8 mouse cellular contexts compared by ENCODE assay signal in the genomic region with DNA sequence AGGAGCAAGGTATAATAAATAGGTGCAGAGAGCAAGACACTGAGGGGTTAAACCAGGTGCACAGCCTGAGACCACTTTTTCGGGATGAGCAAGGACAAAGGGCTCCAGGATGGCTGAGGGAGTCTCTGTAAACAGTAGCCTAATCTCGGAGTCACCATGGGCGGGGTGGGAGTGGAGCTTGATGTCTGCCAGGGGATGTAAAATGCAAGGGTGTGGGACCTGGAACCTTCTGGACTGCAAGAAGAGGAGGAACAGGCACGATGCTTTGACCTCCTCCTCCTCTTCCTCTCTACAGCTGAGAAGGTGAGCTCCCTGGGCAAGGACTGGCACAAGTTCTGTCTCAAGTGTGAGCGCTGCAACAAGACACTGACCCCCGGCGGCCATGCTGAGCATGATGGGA. TPM values are rescaled to one million over a fixed set of nuclear protein-coding genes. Genes with fewer than 3 reads are reported as not detected.
A peak's percentile ranks its signal among the peaks of the same experiment; 100 is the strongest.
DNase-seq lines count a peak whose midpoint lies in the region; ATAC-seq and TF ChIP-seq lines count a peak whose summit lies in the region.

No protein-coding gene starts in this region.

- H3K27ac ChIP-seq in forebrain, embryonic 10.5 days: peak overlapping the region; percentile 92
- H3K27ac ChIP-seq in hindbrain, embryonic 14.5 days: no peak overlapping the region
- peak overlapping the region; percentile 98 for H3K27ac ChIP-seq in lung, embryonic 16.5 days (ENCODE audit: low read length)
- H3K27ac ChIP-seq in cerebellum, adult 2 months (ENCODE audit: insufficient read depth, low read length): no peak overlapping the region

- no peak for TF ChIP-seq CTCF in cerebellum, adult 2 months (IDR thresholded peaks at IDR 0.05; ENCODE audit: borderline replicate concordance, insufficient read depth, low read depth, low read length)

- peak overlapping the region; percentile 70; the same call in 1 of the 2 replicates for H3K4me3 ChIP-seq in forebrain, embryonic 10.5 days
- peak overlapping the region; percentile 66 for H3K4me3 ChIP-seq in hindbrain, embryonic 14.5 days (replicated peaks; ENCODE audit: low read length)
- peak overlapping the region; percentile 79 for H3K4me3 ChIP-seq in lung, embryonic 16.5 days (ENCODE audit: low read length)
- no peak overlapping the region for H3K4me3 ChIP-seq in cerebellum, adult 2 months (replicated peaks; ENCODE audit: insufficient read depth, low read depth, low read length)

- no peak for ATAC-seq in hindbrain, embryonic 14.5 days (ENCODE audit: low FRiP score)
- ATAC-seq in lung, embryonic 16.5 days (ENCODE audit: low read depth): no peak

- peak overlapping the region; percentile 65 for H3K4me2 ChIP-seq in hindbrain, embryonic 14.5 days (replicated peaks)
- H3K4me2 ChIP-seq in lung, embryonic 16.5 days (ENCODE audit: low read depth, low read length): peak overlapping the region; percentile 76

- WGBS in forebrain, embryonic 10.5 days: 67% methylated on average over 7 of the region's 7 CpGs
- 67% methylated on average over 7 of the region's 7 CpGs for WGBS in hindbrain, embryonic 14.5 days
- WGBS in lung, embryonic 16.5 days: 48% methylated on average over 7 of the region's 7 CpGs
- 55% methylated on average over 7 of the region's 7 CpGs for WGBS in cerebellum, adult 2 months

- H3K27me3 ChIP-seq in forebrain, embryonic 10.5 days (ENCODE audit: poor library complexity, severe bottlenecking): peaks cover 57% of the 10 kb centered on the region
- H3K27me3 ChIP-seq in hindbrain, embryonic 14.5 days (ENCODE audit: control insufficient read depth, insufficient read depth, low read length): no peaks in the 10 kb centered on the region
- H3K27me3 ChIP-seq in lung, embryonic 16.5 days (ENCODE audit: control insufficient read depth, insufficient read depth, low read depth, low read length): no peaks in the 10 kb centered on the region
- no peaks in the 10 kb centered on the region for H3K27me3 ChIP-seq in cerebellum, adult 2 months (ENCODE audit: control insufficient read depth, insufficient read depth, low read length)

- peak overlapping the region; percentile 69; the same call in 1 of the 2 replicates for H3K9ac ChIP-seq in hindbrain, embryonic 14.5 days
- H3K9ac ChIP-seq in lung, embryonic 16.5 days (ENCODE audit: low read length): peak overlapping the region; percentile 66

- no peak for TF ChIP-seq POLR2A in cerebellum, adult 2 months (IDR thresholded peaks at IDR 0.05; ENCODE audit: borderline replicate concordance, insufficient read depth, low read length)

- peak; percentile 6 for DNase-seq in B cell, adult 2 months
- DNase-seq in forebrain, embryonic 10.5 days (ENCODE audit: extremely low spot score, low spot score): no peak
- DNase-seq in hindbrain, embryonic 14.5 days (ENCODE audit: low spot score): no peak
- DNase-seq in spleen, adult 12 weeks (ENCODE audit: low spot score): no peak
- no peak for DNase-seq in Muller cell, postnatal 12 days (ENCODE audit: inconsistent ontology term)
- no peak for DNase-seq in ovary, adult 18-20 months (ENCODE audit: low spot score)
- no peak for DNase-seq in cerebellum, adult 2 months

- peaks cover 38% of the 10 kb centered on the region for H3K36me3 ChIP-seq in forebrain, embryonic 10.5 days (replicated peaks)
- H3K36me3 ChIP-seq in hindbrain, embryonic 14.5 days (replicated peaks; ENCODE audit: control insufficient read depth, insufficient read depth): peaks cover 30% of the 10 kb centered on the region
- peaks cover 19% of the 10 kb centered on the region for H3K36me3 ChIP-seq in lung, embryonic 16.5 days (ENCODE audit: control insufficient read depth, insufficient read depth, low read length)

- no peaks in the 10 kb centered on the region for H3K9me3 ChIP-seq in forebrain, embryonic 10.5 days
- H3K9me3 ChIP-seq in hindbrain, embryonic 14.5 days (ENCODE audit: control insufficient read depth, low read length): no peaks in the 10 kb centered on the region
- H3K9me3 ChIP-seq in lung, embryonic 16.5 days (ENCODE audit: control insufficient read depth, low read length): no peaks in the 10 kb centered on the region

- peaks cover 76% of the 10 kb centered on the region for H3K4me1 ChIP-seq in forebrain, embryonic 10.5 days
- H3K4me1 ChIP-seq in hindbrain, embryonic 14.5 days (replicated peaks; ENCODE audit: control insufficient read depth, insufficient read depth, low read length): peaks cover 32% of the 10 kb centered on the region
- H3K4me1 ChIP-seq in lung, embryonic 16.5 days (replicated peaks; ENCODE audit: control insufficient read depth, insufficient read depth, low read length): peaks cover 59% of the 10 kb centered on the region
- peaks cover 17% of the 10 kb centered on the region for H3K4me1 ChIP-seq in cerebellum, adult 2 months (ENCODE audit: control insufficient read depth, insufficient read depth, low read length)

RNA-seq across cellular contexts. Expression of a gene that starts 3.0 kb away (rescaled TPM):
- 59.2 and 59.5 TPM in 2 replicates for polyA plus RNA-seq in forebrain, embryonic 10.5 days (2016; fragmentation: Nextera tagmentation; extraction: Ambion mirVana)
- polyA plus RNA-seq in hindbrain, embryonic 14.5 days (2014; fragmentation: Nextera tagmentation; extraction: Ambion mirVana): 30.5 and 34.4 TPM in 2 replicates
- polyA plus RNA-seq in lung, embryonic 16.5 days (2015; fragmentation: Nextera tagmentation; extraction: Ambion mirVana): 565 and 642 TPM in 2 replicates
- 44.5 and 55.5 TPM in 2 replicates for polyA plus RNA-seq in cerebellum, adult 2 months (2012; rRNA removed)

RNA-seq across cellular contexts. Expression of a gene that starts 3.1 kb away (rescaled TPM):
- 172 and 182 TPM in 2 replicates for polyA plus RNA-seq in forebrain, embryonic 10.5 days (2016; fragmentation: Nextera tagmentation; extraction: Ambion mirVana)
- 280 and 288 TPM in 2 replicates for polyA plus RNA-seq in hindbrain, embryonic 14.5 days (2014; fragmentation: Nextera tagmentation; extraction: Ambion mirVana)
- polyA plus RNA-seq in lung, embryonic 16.5 days (2015; fragmentation: Nextera tagmentation; extraction: Ambion mirVana): 550 and 593 TPM in 2 replicates
- 66.2 and 67.0 TPM in 2 replicates for polyA plus RNA-seq in cerebellum, adult 2 months (2012; rRNA removed)

RNA-seq across cellular contexts. Expression of a gene that starts 13.1 kb away (rescaled TPM):
- 66.4 and 69.6 TPM in 2 replicates for polyA plus RNA-seq in forebrain, embryonic 10.5 days (2016; fragmentation: Nextera tagmentation; extraction: Ambion mirVana)
- polyA plus RNA-seq in hindbrain, embryonic 14.5 days (2014; fragmentation: Nextera tagmentation; extraction: Ambion mirVana): 10.2 and 14.4 TPM in 2 replicates
- polyA plus RNA-seq in lung, embryonic 16.5 days (2015; fragmentation: Nextera tagmentation; extraction: Ambion mirVana): 31.4 and 34.5 TPM in 2 replicates
- 1.1 and 1.6 TPM in 2 replicates for polyA plus RNA-seq in cerebellum, adult 2 months (2012; rRNA removed)

RNA-seq across cellular contexts. Expression of a gene that starts 42.6 kb away (rescaled TPM):
- 18.7 and 20.3 TPM in 2 replicates for polyA plus RNA-seq in forebrain, embryonic 10.5 days (2016; fragmentation: Nextera tagmentation; extraction: Ambion mirVana)
- 28.0 and 33.4 TPM in 2 replicates for polyA plus RNA-seq in hindbrain, embryonic 14.5 days (2014; fragmentation: Nextera tagmentation; extraction: Ambion mirVana)
- polyA plus RNA-seq in lung, embryonic 16.5 days (2015; fragmentation: Nextera tagmentation; extraction: Ambion mirVana): 4.7 and 5.8 TPM in 2 replicates
- 30.9 and 31.3 TPM in 2 replicates for polyA plus RNA-seq in cerebellum, adult 2 months (2012; rRNA removed)

RNA-seq across cellular contexts. Expression of a gene that starts 45.1 kb away (rescaled TPM):
- 21.2 and 22.7 TPM in 2 replicates for polyA plus RNA-seq in forebrain, embryonic 10.5 days (2016; fragmentation: Nextera tagmentation; extraction: Ambion mirVana)
- polyA plus RNA-seq in hindbrain, embryonic 14.5 days (2014; fragmentation: Nextera tagmentation; extraction: Ambion mirVana): 17.8 and 19.3 TPM in 2 replicates
- 11.2 and 12.2 TPM in 2 replicates for polyA plus RNA-seq in lung, embryonic 16.5 days (2015; fragmentation: Nextera tagmentation; extraction: Ambion mirVana)
- polyA plus RNA-seq in cerebellum, adult 2 months (2012; rRNA removed): 60.4 and 61.4 TPM in 2 replicates

Comparison
In these comparisons a context has a peak if more than half of its experiments do, and no peak if none do; other contexts are left out.
1. DNase-seq: peak in B cell, adult 2 months (2 of 2); none in forebrain, embryonic 10.5 days (single experiment), hindbrain, embryonic 14.5 days (single experiment), spleen, adult 12 weeks (single experiment), Muller cell, postnatal 12 days (single experiment), ovary, adult 18-20 months (single experiment) and cerebellum, adult 2 months (0 of 2).
2. H3K27ac ChIP-seq: peak in forebrain, embryonic 10.5 days (single experiment) and lung, embryonic 16.5 days (single experiment); none in hindbrain, embryonic 14.5 days (single experiment) and cerebellum, adult 2 months (single experiment).